Mouse (Mus musculus) WW6 (cell line): ENCODE data around the gene Pp2d1.
"Not testable (repeated sequence)": the region's sequence is repeated elsewhere in the genome, so short reads cannot be mapped to it uniquely, and the experiment has no call there.

Experiments used
- DNase-seq: peaks from one replicate; pipeline ENCODE4 v3.0.0-alpha.2; 2013; ENCODE audit warnings: low read depth, low spot score

Gene Pp2d1

DNA sequence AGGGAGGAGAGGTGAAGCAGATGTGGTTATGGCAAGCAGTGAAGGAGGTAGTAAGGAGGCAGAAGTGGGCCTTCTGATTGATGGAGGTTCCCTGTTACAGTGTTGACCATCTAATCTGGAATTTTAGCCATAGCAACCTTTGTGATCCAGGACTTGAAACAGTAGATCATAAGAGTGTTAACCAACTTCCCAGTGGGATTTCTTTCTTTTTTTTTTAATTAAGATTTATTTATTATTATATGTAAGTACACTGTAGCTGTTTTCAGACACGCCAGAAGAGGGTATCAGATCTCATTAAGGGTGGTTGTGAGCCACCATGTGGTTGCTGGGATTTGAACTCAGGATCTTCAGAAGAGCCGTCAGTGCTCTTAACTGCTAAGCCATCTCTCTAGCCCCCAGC, at the start of gene Pp2d1:
Gene Pp2d1, minus strand, starts transcription at position 101 of the 400 bp plus-strand sequence.
- not testable (repeated sequence) for DNase-seq

DNA sequence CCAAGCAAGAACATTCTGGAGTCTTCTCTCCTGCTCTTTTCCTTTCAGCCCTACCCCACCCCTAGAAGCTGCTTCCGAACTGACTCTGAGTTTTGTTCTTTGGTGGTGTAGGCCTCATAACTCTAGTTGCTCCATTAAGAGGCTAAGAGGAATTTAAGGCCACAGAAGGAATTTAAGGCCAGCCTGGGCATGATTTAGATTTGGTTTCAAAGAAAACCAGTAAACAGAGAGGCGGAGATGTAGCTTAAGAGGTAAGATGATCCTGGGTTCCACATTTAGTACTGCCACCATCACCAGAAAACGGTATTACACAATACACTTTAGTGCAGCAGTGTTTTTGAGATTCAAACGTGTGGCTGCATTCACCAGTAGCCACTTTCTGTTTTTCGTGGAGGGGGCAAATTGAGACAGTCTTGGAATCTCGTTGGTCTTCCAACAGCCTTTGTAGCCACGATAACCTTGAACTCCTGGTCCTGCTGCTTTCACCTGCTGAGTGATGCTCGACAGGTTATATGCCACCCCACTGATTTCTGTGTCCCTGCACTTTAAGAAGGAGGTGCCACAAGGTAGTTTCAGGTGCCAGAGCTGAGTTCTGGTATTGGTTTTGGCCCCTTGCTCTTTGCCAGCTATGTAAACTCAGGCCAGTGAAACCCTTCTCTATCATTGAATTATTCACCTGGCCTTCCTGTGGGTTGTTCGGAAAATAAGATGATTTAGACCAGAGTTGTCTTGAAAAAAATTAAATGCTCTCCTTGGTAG, 49.0 kb upstream of the Pp2d1 start:
- no peak for DNase-seq

DNA sequence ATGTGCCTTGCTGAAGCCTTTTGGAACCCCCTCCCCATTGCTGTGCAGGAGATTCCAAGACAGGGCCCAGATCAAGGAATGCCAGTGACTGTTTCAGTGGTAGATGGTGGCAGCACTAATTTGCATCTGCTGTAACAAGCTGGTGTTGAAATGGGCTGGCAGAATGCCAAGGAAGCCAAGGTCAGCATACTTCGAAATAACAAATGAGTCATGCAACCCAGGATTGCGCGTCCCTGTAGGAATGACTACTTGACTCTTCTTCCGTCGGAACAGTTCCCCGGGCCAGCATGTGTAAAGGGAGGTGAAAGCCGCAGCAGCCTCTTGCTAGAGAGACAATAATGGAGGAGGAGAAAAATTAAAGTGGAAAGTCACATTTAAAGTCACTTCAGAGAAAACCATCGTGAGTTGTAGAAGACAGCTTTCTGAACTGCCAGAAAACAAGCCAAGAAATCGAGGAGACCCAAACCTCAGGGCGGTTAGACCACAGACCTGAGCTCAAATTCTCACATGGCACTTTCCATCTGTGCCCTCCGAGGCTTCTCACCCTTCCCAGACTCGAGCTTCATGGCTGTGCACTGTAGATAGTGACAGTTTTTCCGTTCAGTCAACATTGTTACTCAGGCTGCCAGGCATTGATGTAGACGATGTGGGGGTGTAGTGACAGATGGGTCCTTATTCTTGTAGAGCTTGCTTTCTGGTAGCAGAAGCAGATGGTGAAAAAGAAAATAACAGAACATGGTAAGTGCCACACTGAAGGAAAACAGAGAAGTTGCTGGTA, 48.0 kb upstream of the Pp2d1 start:
- no peak for DNase-seq

GRCm38 (mm10) chr17:53583846-53584579, 44.8 kb upstream of the Pp2d1 start:
- DNase-seq = no peak

DNA sequence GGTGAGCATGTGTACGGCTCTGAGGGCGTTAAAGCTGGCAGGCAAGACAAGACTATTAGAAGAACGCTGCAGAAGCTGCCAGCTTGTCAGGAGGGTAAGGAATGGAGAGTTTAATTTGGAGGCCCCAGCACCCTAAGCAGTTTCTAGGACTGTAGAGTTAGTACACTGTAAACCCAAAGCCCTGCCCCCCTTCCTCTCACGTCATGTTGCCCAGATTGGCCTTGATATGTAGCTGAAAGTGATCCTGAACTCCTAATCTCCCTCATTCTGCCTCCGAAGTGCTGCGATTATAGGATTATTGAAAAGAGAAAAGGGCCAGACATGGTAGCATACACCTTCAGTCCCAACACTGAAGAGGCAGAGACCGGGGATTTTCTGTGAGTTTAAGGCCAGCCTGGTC, 43.6 kb upstream of the Pp2d1 start:
- DNase-seq = no peak

DNA sequence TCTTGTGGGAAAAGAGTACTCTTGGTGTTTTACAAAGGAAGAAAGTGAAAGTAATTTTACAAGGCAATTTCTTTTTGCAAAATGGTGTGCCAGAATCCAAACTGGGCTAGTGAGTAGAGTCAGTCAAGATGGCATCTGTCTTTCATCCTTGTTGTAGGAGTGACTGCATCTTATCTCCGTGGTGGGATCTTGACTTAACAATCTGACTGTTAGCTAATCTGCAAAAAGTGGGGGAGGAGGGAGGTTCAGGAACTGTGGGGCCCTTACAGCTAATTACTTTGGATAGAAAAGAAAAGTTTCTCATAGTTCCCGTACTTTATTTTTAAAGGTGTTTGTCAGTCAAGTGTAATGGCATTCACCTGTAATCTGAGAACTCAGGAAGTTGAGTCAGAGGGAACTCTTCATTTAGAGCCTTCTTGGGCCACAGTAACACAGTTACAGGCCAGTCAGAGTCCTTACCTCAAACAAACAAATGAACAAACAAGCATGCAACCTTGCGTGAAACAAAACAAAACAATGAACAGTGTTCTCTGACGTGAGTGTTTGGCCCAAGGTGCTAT, 42.9 kb upstream of the Pp2d1 start:
- DNase-seq = no peak

- no peak for DNase-seq
Observed at GRCm38 (mm10) chr17:53580237-53580636, 41.0 kb upstream of the Pp2d1 start.

DNA sequence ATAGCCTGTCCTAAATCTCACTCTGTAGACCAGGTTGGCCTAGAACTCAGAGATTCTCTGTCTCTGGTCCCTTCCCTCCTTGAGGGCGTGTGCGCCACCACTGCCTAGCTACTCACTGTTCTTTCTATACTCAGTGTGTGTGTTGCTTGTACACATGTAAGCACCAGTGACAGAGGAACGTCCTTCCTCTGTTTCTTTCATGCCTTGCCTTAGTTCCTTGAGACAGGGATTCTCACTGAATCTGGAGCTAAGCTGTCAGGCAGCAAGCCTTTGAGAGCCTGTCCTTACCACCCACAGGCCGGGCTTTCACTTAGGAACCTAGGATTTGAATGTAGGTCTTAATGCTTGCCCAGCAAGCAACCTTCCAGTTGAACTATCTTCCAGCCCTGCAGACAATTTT, 40.4 kb upstream of the Pp2d1 start:
- DNase-seq = no peak

- no peak for DNase-seq
Observed at GRCm38 (mm10) chr17:53578776-53579175, 39.5 kb upstream of the Pp2d1 start.

- no peak for DNase-seq
Observed at GRCm38 (mm10) chr17:53578249-53578648, 39.0 kb upstream of the Pp2d1 start.

DNA sequence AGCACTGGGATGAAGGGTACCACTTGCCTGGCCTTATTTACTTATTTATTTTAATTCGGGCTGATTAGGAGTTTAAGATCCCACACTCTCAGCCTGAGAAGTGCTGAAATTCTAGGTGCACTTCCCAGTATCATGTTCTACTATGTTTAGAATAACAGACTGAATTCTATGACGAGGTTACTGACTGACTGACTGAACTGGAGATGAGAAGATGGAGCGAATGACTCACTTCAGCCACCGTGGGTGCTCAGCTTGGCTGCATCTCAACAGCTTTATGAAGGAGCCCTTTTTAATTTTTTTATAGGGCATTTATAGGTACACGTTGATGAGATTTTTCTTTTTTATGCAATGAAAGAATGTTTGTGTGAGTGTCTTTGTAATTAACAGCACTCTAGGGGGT, 38.5 kb upstream of the Pp2d1 start:
- DNase-seq = no peak

DNA sequence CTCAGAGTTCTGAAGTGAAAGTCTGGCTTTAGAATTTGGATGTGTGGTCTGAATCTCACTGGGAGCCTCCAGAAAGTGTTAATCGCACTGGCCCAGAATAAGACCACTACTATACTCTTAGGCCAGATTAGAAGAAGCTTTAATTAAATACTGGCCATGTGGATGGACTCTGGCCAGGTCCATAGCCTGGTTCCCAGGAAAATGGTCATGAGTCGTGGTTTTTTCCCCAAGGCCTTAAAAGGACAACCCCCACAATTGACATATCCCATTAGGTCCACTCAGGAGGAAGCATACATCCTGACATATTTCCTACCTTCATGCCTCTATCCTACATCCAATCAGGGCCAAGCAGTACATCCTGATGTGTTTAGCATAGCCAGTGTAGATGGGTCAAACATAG, 37.9 kb upstream of the Pp2d1 start:
- no peak for DNase-seq

DNA sequence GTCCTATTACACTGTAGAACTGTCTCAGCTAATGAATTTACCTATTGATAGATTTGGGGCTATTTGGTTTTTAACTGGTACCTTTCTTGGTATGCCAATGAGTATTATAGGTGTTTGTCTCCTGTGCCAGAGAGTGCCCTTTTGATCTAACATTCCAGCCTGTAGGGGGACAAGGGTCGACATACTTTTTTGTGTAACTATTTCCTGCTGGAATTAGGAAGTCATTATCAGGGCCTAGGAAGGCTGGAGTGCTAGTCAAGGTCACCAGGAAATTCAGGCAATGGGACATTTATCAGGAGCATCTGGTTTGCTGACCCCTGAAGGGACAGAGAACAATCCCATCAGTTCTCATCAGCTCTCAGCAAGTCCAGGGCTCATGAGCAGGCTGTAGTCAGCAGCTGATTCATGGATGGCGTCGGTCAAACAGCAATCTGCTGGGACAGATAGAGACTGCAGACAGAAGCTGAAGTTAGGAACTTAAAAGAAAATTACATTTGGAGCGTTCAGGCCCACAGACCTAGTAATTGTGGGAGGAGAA, 33.8 kb upstream of the Pp2d1 start:
- DNase-seq = no peak

GRCm38 (mm10) chr17:53570932-53571331, 31.7 kb upstream of the Pp2d1 start:
- DNase-seq = not testable (repeated sequence)

DNA sequence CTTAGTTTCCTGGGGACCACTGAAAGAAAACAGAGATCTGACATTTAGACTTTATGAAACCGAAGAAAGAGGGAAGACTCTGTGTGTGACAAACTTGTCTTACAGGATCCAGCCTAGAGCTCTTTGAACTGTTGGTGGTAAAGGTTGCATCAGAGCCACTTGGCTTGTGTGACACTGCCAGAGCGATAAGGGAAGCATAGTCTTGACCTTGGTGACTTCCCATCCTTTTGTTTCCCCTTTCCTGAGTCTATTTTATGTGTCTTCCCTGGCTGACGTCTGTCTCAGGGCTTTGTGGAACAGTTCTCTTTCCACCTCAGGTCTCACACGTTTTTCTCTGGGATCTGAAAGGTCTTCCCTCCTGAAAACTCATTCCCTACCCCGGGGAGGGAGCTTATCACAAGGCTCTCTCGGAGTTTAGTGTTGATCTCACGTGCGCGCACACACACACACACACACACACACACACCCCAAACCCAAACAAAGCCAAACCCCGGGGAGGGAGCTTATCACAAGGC, 31.2 kb upstream of the Pp2d1 start:
- DNase-seq = no peak

DNA sequence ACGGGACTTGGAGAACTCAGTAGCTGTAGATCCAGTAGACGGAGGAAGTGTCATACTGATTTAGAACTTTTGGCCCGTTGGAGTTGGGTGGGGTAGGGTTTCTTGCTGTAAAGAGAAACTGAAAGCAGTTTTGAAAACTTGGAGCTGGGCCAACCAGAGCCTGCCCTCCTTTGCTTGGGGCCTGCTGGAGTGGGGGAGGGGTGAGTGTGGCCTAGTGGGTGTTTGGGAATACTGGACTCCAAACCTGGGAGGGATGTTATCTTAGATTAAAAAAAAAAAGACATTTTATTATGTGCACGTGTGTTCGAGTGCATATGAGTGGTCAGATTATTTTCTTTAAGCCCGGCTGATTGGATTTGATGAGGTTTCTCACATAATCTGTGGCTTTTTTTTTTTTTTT, 30.6 kb upstream of the Pp2d1 start:
- DNase-seq = no peak

GRCm38 (mm10) chr17:53568734-53569386, 29.6 kb upstream of the Pp2d1 start:
- no peak for DNase-seq

DNA sequence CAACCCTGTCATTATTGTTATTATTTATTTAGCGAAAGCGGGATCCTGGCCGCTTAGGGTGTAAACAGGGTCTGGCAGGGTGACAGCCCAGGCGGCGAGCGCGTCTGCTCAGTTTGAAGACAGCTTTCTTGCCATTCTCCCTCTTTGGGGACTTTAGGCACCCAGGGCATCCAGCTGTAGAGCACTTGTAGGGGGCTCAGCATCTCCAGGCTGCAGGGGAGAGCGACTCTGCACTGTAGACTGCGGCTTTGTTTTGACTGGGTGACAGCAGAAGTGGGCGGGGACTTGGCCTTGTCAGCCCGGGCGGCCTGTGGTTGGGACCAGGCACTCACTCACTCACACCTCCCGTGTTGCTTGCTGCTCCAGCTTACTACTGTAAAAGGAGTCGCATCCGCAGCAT, 28.9 kb upstream of the Pp2d1 start:
- no peak for DNase-seq

DNA sequence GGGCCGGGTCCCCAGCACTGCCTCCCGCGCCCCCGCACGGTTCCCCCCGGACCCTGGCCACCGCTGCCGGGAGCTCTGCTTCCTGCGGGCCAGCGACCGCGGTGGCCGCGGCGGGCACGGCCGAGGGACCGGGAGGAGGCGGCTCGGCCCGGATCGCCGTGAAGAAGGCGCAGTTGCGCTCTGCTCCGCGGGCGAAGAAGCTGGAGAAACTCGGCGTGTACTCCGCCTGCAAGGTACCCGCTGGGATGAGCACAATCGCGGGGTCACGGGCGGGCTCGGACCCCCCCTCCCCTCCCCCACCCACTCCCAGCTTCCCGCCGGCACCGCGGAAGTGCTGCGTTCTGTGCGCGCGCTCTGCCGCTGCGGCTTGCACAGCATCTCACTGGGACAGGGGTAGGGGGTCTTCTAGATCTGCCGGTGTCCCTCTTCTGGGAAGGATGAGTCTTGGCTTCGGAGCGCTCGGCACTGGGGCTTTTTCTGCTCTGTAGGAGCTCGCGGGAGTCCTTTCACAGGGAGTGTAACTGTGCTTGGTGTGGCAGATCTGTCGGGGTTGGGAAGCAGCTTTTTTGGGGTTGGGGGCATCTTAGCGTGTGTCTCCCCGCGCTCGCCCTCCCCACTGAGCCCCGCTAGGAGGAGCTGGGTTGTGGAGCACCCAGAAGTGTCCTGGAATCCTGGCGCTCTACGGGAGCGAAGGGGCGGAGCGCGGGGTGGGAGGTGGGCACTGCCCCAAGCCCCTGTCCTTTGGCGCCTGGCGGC, 28.3 kb upstream of the Pp2d1 start:
- DNase-seq = no peak

GRCm38 (mm10) chr17:53566919-53567345, 27.7 kb upstream of the Pp2d1 start:
- DNase-seq = no peak
